Mouse (Mus musculus) skeletal muscle tissue, adult 2 months (tissue): ENCODE results near the gene Gldc.

Experiments
- DNase-seq: peaks from one replicate; pipeline ENCODE4 v3.0.0-alpha.2; 2012; ENCODE audit warnings: low read depth, low spot score

Gene Gldc

DNA sequence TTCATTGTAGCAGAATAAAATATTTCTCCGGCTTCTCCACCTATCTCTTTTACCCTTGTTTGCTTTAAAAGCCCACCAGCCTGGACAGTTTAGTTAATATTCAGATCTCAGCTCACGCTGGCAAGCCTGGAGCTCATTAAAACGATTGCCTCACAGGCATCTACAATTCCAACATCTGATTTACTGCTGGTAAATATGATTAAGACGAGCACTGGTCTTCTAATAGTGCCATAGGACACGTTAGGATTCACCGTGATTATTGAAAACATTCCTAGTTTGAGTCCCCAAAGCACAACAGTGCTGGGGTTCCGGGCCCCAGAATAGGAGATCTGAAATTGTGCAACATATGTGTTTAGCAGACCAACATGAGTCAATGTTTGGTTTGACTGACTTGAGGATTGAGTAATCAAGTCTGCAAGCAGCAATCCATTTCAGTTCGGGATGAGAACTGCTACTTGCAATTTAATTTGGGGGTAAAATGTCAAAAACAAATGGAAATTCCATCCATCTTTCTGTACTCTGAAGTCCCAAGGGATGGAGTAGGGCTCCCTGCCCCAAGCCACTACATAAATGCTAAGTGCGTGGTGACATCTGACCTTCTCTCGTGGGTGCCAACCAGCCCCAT, 67.9 kb downstream of the Gldc start:
- peak; percentile 24 for DNase-seq

DNA sequence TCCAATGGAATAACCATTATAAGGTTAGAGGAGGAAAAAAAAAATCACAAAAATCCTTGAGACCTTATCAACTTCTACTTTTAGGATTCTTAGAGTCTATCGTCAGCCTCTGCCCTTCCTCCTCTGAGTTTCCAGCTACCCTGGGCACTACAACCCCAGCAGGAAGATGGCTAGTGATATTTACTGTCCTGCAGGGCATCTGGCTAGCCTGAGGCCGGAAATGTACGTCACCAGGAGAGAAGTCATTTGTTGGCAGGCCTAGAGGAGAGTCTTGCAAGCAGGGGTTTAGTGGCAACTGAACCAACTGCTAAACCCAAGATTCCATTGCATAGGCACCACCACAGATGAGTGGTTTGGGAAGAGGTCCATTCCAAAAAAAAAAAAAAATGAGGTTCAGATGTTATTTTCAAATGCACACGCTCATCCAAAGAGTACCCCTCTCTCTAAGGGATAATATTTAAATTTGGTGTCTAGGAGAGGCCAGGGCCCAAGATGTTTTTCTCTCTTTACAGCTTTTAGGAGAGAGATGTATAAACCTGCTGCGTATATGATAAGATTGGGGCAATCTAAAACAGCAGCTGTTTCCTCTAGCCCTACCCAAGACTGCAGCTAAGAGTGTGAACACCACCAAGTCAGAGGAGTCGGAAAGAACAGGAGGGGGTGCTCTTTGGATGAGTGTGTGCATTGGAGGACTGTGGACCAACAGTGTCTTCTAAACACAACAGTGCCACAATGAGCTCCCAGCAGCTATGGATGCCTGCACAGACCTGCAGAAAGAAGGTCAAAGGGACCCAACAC, 70.0 kb downstream of the Gldc start:
- DNase-seq = no peak

DNA sequence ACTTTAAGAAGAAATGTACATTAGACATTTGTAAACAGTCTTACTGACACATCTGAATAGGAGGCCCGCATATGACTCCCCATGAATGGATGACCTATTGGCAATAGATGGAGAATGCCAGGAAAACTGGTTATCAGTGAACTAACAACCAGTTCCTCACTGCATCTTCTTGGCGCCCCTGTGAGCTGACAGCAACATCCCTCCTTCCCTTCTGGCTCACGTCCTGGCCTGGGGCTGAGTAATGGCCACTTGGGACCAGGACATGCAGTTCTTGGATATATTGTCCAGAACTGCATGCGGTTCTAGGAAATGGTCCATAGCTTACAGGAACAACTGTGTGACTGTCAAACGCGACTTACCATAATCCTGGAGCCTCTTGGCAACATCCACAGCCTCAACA, 72.6 kb downstream of the Gldc start:
- peak; percentile 18 for DNase-seq

DNA sequence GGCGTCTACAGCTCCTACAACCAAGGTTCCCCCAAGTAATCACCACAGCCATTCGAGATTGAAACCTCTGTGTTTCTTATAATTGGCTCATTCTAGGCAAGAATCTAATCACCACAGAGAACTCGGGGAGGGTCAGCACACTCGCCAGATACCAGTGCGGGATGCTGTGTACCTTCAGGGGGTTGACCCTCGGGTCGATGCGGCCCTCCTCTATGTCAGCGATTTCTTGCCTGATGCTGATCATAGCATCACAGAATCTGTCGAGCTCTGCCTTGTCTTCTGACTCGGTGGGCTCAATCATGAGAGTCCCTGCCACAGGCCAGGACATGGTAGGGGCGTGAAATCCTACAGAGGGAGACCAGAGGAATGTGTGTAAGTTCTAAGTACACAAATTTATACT, 74.7 kb downstream of the Gldc start:
- no peak for DNase-seq

DNA sequence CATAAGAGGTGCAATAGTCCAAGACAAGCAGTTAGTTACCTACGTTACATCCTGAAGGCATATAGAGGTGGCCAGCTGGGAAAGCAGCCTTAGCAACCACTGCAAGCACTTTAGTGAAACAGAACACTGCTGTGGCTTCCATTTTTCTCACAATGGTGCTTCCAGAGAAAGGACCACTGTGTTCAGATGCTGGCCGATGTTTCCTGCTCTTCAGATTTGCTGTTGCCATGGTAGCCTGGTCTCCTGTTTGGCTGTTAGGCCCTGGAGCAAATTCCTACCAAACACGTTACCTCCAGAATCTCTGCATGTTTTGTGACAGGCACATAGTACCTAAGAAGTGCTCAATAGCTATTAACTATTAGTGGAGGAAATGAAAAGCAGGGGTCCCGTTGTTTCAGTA, 78.2 kb downstream of the Gldc start:
- no peak for DNase-seq

DNA sequence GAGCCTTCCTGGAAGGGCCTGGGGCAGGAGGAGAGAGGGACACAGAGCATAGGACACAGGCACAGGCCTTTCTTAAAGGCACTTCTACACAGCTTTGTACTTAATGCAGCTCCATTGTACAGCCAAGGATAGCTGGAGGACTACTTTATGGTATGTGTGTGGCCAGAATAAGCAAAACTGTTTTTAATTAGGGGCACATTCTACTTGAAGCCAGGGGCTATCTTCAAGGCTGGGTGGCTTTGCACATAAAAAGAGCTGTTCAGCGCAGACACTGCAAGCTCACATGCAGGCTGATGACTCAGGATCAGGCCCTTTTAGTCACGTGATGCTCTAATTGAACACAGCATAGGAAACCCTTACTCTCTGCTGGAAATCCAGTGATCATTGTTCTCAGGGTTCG, 79.0 kb downstream of the Gldc start:
- DNase-seq = no peak

DNA sequence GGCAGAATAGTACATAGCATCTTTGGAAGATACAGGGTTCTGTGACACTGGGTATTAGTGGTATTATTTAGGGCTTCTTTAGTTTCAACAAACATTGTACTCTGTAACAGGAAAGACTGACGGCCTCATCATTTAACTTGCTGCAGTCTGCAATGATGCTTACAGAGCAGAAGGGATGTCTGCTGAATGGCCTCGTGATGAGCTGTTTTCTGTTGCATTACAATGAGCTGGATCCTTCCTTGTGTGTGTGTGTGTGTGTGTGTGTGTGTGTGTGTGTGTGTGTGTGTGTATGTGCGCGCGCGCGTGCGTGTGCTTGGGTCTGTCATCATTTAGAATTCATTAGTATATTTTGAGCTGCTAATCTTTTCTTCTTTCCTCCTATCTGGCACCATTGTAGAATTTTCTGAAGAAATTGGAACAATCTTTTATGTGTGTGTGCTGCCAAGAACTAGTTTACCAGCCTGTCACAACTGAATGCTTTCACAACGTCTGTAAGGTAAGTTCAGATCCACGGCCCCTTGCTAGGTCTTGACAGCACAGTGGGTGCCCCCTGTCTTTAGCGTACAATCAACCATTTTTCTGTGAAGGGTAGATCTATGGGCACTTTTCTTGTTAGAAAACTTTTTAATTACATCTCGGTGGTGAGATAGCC, 83.5 kb downstream of the Gldc start:
- DNase-seq = no peak

DNA sequence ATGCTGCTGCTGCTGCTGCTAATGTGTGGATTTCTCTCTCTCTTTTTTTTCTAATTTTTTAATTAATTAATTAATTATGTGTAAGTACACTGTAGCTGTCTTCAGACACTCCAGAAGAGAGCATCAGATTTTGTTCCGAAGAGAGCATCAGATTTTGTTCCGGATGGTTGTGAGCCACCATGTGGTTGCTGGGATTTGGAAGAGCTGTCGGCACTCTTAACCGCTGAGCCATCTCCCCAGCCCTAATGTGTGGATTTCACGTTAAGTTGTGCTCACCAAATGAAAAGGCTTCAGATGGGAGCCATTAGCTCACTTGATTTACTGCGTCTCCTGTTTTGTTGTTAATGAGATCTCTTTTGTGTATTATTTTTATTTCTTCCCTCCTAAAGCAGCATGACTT, 85.1 kb downstream of the Gldc start:
- DNase-seq = no peak

DNA sequence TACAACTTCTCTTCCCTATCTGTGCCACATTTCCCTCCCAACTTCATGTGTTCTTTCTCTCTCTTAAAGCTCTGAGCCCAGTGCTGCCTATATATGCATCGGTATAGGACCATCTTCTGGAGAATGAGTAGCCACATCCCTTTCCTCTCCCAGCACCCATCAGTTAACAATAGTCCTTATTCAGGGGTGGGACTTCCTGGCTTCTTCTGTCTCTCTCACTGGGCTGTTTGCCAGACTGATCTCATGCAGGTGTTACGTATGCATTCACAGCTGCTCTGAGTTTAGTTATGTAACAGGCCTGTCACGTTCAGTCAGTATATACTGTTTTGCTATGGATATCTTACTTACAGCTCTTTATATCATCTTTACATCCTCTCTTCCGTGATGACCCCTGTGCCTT, 109.4 kb downstream of the Gldc start:
- DNase-seq = peak; percentile 2

DNA sequence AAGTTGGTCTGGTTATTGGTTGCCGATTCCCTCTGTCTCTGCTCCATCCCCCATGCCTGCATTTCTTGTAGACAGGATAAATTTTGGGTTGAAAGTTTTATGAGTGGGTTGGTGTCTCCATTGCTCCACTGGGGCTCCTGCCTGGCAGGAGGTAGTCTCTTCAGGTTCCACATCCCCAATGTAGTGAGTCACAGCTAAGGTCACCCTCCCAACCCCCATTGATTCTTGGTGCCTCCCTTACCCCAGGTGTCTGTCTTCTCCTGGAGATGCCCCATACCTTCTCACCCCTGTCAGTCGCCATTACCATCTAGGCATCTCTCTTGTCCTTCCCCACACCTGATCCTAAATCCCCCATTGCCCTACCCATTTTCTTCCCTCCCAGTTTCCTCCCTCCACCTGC, 121.0 kb downstream of the Gldc start:
- DNase-seq = no peak

DNA sequence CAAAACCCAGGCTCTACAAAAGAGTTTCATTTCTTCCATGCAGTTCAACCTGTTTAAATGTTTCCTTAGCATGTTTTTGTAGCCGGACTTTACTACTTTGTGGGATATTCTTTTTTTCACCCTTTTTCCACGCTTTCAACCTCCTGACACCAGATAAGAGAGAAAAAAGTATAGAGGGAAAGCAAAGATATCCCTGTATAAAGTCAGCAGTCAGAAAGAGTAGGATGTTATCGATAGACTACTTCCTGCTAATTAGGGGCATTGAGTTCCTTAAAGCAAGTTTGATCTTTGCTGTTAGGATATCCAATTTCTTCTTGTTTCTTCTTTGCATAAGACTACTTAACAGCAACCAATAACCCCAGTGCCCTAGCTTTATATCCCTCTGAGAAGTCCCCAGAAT, 123.8 kb downstream of the Gldc start:
- no peak for DNase-seq

DNA sequence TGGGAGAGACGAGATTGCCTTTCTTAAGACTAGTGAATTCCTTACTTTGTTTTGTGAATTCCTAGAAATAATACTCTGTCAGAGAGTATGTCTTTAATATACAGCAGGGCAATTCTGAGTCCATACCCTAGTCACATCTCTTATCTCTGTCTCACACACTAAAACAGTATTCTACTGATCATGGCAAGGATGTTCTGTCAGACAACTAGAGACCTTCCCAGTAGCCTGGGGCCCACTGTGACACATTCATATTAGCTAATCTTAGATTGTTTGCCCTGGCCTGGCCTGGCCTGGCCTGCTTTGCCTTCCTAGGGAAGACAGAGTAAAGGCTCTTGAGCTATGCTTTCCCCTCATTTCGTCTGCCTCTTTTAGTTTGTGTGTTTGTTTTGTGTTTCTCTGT, 124.6 kb downstream of the Gldc start:
- DNase-seq = no peak
